Mouse (Mus musculus) T-helper 2 cell (primary cell): ENCODE data around the gene 1700088E04Rik.

Experiments
- in situ Hi-C: fragments of 300-600 bp; cut with MboI, MseI; formaldehyde crosslinking; loops from one replicate; pipeline ENCODE4 v1.15.1; 2025; ENCODE audit warnings: high pct_unique_total_duplicates

1700088E04Rik gene

GRCm38 (mm10) chr15:79099456-79099855 lies 41.6 kb downstream of the 1700088E04Rik start:
- in situ Hi-C loops = loop anchor here (10.0 kb wide), 1 partner anchor 415 kb away; the partner anchor contains the start of gene Kdelr3

DNA sequence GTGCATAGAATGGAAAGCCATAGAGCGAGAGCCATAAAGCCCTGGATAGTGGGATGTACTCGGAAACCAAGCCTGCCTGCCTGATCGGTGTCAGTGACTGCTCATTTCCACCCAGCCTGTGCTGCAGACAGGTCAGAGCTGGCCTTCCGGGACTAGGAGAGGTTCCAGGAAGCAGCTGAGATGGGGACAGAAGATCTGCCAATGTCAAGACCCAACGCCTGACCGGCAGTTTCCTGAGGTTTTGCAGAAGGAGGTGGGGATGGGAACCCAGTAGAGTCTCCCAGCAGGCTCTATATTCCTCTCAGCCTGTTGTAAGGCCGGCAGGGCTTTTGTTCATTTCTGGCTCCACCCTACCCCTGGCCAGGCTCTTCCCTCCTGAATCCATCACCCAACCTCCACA lies 42.2 kb downstream of the 1700088E04Rik start:
- in situ Hi-C loops = loop anchor here (10.0 kb wide), 1 partner anchor 416 kb away; the partner anchor contains the start of gene Kdelr3

- in situ Hi-C loops = loop anchor here (10.0 kb wide), 1 partner anchor 417 kb away; the partner anchor contains the start of gene Kdelr3
These were observed 42.8 kb downstream of the 1700088E04Rik start for GRCm38 (mm10) chr15:79098220-79098619.

DNA sequence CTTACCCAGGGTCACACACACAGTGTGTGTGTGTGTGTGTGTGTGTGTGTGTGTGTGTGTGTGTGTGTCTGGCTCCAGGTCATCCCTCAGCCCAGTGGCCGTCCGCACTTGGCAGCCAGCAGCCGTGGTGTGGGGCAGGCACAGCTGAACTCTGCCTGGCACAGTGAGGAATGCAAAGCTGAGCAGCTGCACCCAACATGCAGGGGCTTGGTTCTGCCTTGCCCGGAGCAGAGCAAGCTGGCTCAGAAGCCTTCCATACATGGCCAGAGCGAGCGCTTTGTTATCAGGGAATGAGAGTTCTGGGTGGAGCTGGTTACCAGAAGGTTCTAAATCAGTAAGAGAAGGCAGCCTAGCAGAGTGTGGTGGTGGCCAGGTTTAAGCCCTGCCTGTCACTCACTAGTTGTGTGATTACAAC lies 43.4 kb downstream of the 1700088E04Rik start:
- in situ Hi-C loops = loop anchor here (10.0 kb wide), 1 partner anchor 417 kb away; the partner anchor contains the start of gene Kdelr3

- in situ Hi-C loops = loop anchor here (10.0 kb wide), 1 partner anchor 418 kb away; the partner anchor contains the start of gene Kdelr3
These were observed 43.9 kb downstream of the 1700088E04Rik start for GRCm38 (mm10) chr15:79097135-79097534.

GRCm38 (mm10) chr15:79096556-79096955 lies 44.5 kb downstream of the 1700088E04Rik start:
- in situ Hi-C loops = loop anchor here (10.0 kb wide), 1 partner anchor 418 kb away; the partner anchor contains the start of gene Kdelr3

- in situ Hi-C loops = loop anchor here (10.0 kb wide), 1 partner anchor 419 kb away; the partner anchor contains the start of gene Kdelr3
These were observed 45.6 kb downstream of the 1700088E04Rik start for GRCm38 (mm10) chr15:79095483-79095882.

DNA sequence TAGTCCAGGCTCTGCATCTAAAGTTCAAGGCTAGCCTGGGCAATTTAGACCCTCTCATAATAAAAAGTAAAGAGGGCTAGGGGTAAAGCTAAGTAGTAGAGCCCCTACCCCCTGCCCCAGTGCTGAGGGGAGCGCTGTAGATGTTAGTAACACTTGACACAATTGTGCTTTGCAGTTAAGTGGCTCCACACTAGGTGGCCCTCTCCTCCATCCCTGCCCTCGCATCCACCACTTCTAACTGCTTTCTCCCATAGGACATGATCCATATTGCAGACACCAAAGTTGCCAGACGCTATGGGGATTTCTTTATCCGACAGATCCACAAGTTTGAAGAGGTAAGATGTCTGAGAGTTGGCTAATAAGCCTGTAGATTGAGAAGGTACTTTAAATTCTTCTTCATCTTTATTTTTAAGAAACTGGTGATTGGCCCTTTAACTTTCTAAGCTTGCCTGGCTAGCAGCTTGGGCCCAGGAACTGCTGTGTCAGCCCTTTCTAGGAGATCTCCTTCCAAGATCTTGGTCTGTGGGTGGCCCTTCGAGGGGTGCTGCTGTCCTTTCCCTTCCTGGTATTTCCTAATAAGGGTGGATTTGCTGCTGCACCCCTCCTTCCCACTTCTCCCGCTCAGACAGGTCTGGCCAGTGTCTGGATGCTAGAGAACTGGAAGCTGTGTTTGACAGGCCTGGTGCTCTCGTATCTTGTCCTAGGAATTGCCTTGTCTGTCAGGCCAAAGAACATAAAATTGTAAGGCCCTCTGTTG lies 47.8 kb downstream of the 1700088E04Rik start:
- in situ Hi-C loops = loop anchor here (10.0 kb wide), 1 partner anchor 422 kb away; the partner anchor contains the start of gene Kdelr3

- in situ Hi-C loops = loop anchor here (10.0 kb wide), 1 partner anchor 423 kb away; the partner anchor contains the start of gene Kdelr3
These were observed 48.8 kb downstream of the 1700088E04Rik start for GRCm38 (mm10) chr15:79092284-79092683.

- in situ Hi-C loops = no loop called here
These were observed 61.5 kb downstream of the 1700088E04Rik start for GRCm38 (mm10) chr15:79079567-79079966.
